Comparison of ENCODE assay signal across 11 mouse cellular contexts in the genomic region with DNA sequence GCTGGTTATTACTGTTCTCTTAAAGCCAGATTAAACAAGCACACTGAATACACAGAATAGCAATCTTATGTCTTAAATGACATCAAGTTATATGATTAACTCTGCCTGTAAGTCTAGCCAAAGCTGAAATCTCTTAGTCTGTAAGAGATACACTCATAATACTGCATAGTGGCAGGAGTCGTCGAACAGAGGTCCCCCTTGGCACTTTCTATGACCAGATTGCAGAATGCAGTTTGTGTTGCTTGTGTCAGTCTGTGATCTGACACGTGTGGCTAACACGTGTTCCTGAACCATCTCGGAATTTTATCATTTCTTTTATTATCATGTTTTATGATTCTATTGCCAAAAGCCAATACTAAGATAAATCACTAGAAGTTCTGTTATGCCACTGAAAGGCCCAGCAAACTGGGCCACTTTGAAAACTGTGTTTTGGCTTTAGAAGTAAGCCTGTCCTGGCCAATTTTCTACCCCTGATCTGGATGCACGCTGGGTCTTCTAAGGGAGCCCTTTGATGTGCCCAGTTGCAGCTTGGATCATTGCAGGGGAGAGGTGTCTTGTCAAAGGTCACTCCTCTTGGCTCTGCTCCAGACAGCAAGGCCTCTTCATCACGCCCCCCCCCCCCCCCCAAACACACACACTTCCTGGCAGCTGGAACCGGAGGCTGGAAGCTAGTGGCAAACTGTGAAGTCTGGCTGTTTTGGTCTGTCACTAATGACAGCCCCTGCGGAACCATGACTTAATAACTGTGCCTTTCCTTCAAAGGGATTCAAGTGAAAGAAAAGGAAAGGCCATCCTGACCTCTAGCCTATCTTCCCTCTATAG.
DNase-seq lines count a peak whose midpoint lies in the region; ATAC-seq lines count a peak whose summit lies in the region.
"Had no signal": no experiment of that assay in that cellular context is flagged by ENCODE, and none has a peak within 500 bp of the region (broad histone marks: within the 10 kb centered on the region; RNA-seq: fewer than 3 reads in every experiment).

No protein-coding gene starts in this region.

- ATAC-seq in intestine, embryonic 16.5 days: 0 out of 2 replicates have a peak, but pooled peaks have one; percentile 21
- no peak for ATAC-seq in intestine, embryonic 15.5 days
- peak; percentile 72 for ATAC-seq in hindbrain, embryonic 13.5 days (ENCODE audit: low FRiP score)
- 0 out of 2 replicates have a peak, but pooled peaks have one; percentile 35 for ATAC-seq in neural tube, embryonic 11.5 days (ENCODE audit: insufficient read depth, low FRiP score, low TSS enrichment)

- intact Hi-C loops in left cerebral cortex, postnatal 14 days (cut with DNase I): no loop called here

- no peak overlapping the region for H3K9ac ChIP-seq in intestine, embryonic 16.5 days (ENCODE audit: low read depth, low read length)
- H3K9ac ChIP-seq in intestine, embryonic 15.5 days: no peak overlapping the region
- H3K9ac ChIP-seq in hindbrain, embryonic 13.5 days: no peak overlapping the region
- no peak overlapping the region for H3K9ac ChIP-seq in neural tube, embryonic 11.5 days (ENCODE audit: low read length)

- no peaks in the 10 kb centered on the region for H3K4me1 ChIP-seq in intestine, embryonic 16.5 days (ENCODE audit: control insufficient read depth, insufficient read depth, low read length)
- H3K4me1 ChIP-seq in intestine, embryonic 15.5 days (replicated peaks): no peaks in the 10 kb centered on the region
- peaks cover 12% of the 10 kb centered on the region for H3K4me1 ChIP-seq in hindbrain, embryonic 13.5 days (replicated peaks)
- no peaks in the 10 kb centered on the region for H3K4me1 ChIP-seq in neural tube, embryonic 11.5 days (ENCODE audit: control insufficient read depth, insufficient read depth, low read length)

- H3K36me3 ChIP-seq in intestine, embryonic 16.5 days (ENCODE audit: control insufficient read depth, insufficient read depth, low read length): no peaks in the 10 kb centered on the region
- H3K36me3 ChIP-seq in intestine, embryonic 15.5 days: no peaks in the 10 kb centered on the region
- H3K36me3 ChIP-seq in hindbrain, embryonic 13.5 days: no peaks in the 10 kb centered on the region
- no peaks in the 10 kb centered on the region for H3K36me3 ChIP-seq in neural tube, embryonic 11.5 days (ENCODE audit: control insufficient read depth, insufficient read depth, low read length)

- no peak overlapping the region for H3K27ac ChIP-seq in intestine, embryonic 16.5 days (ENCODE audit: low read length)
- no peak overlapping the region for H3K27ac ChIP-seq in intestine, embryonic 15.5 days
- H3K27ac ChIP-seq in hindbrain, embryonic 13.5 days: 0 out of 2 replicates have a peak overlapping the region, but pooled peaks have one; percentile 12
- no peak overlapping the region for H3K27ac ChIP-seq in neural tube, embryonic 11.5 days (ENCODE audit: low read depth, low read length)
- H3K27ac ChIP-seq: macrophage had no signal

- H3K27me3 ChIP-seq in intestine, embryonic 16.5 days (replicated peaks; ENCODE audit: control insufficient read depth, insufficient read depth, low read length): no peaks in the 10 kb centered on the region
- H3K27me3 ChIP-seq in intestine, embryonic 15.5 days (replicated peaks): no peaks in the 10 kb centered on the region
- H3K27me3 ChIP-seq in hindbrain, embryonic 13.5 days: no peaks in the 10 kb centered on the region
- no peaks in the 10 kb centered on the region for H3K27me3 ChIP-seq in neural tube, embryonic 11.5 days (ENCODE audit: control insufficient read depth, insufficient read depth, low read length)

- no peak overlapping the region for H3K4me2 ChIP-seq in intestine, embryonic 16.5 days (ENCODE audit: low read depth, low read length)
- no peak overlapping the region for H3K4me2 ChIP-seq in intestine, embryonic 15.5 days (replicated peaks)
- no peak overlapping the region for H3K4me2 ChIP-seq in hindbrain, embryonic 13.5 days
- H3K4me2 ChIP-seq in neural tube, embryonic 11.5 days (ENCODE audit: low read depth): no peak overlapping the region

- no peak overlapping the region for H3K4me3 ChIP-seq in intestine, embryonic 16.5 days (ENCODE audit: low read length)
- H3K4me3 ChIP-seq in intestine, embryonic 15.5 days (replicated peaks): no peak overlapping the region
- no peak overlapping the region for H3K4me3 ChIP-seq in hindbrain, embryonic 13.5 days
- no peak overlapping the region for H3K4me3 ChIP-seq in neural tube, embryonic 11.5 days (ENCODE audit: low read depth, low read length)

- DNase-seq in right cerebral cortex, postnatal 10 days (ENCODE audit: low spot score in 2 of 2): peak; percentile 27 to 38
- no peak for DNase-seq in right cerebral cortex, adult 2 months (ENCODE audit: low spot score in 2 of 2)
- DNase-seq in neural tube, embryonic 11.5 days (ENCODE audit: low spot score): peak; percentile 39
- no peak for DNase-seq in layer of hippocampus, adult 18-20 months (ENCODE audit: low spot score in 2 of 2)
- no peak for DNase-seq in left cerebral cortex, postnatal 14 days (ENCODE audit: low spot score in 2 of 2)
- DNase-seq: cerebellum, adult 9-10 months; heart, postnatal 14 days had no signal

- no peaks in the 10 kb centered on the region for H3K9me3 ChIP-seq in intestine, embryonic 16.5 days (ENCODE audit: control insufficient read depth, low read length)
- H3K9me3 ChIP-seq in intestine, embryonic 15.5 days: no peaks in the 10 kb centered on the region
- no peaks in the 10 kb centered on the region for H3K9me3 ChIP-seq in hindbrain, embryonic 13.5 days
- H3K9me3 ChIP-seq in neural tube, embryonic 11.5 days (ENCODE audit: control insufficient read depth, low read length): no peaks in the 10 kb centered on the region

- 47% methylated on average over 9 of the region's 9 CpGs for WGBS in intestine, embryonic 16.5 days
- 51% methylated on average over 9 of the region's 9 CpGs for WGBS in intestine, embryonic 15.5 days
- 50% methylated on average over 9 of the region's 9 CpGs for WGBS in hindbrain, embryonic 13.5 days
- WGBS in neural tube, embryonic 11.5 days: 42% methylated on average over 9 of the region's 9 CpGs

Comparison
In these comparisons a context has a peak if more than half of its experiments do, and no peak if none do; other contexts are left out.
1. DNase-seq: peak in right cerebral cortex, postnatal 10 days (2 of 2) and neural tube, embryonic 11.5 days (single experiment); none in right cerebral cortex, adult 2 months (0 of 2), layer of hippocampus, adult 18-20 months (0 of 2) and left cerebral cortex, postnatal 14 days (0 of 2).